Mouse (Mus musculus) liver, adult 2 months (tissue): ENCODE results near the gene Mttp. TPM values are rescaled to one million over a fixed set of nuclear protein-coding genes. Genes with fewer than 3 reads are reported as not detected.

Source experiments
- DNase-seq: peaks from one replicate; pipeline ENCODE4 v3.0.0-alpha.2; 2011; ENCODE audit warnings: low read depth, low spot score; ENCODE audit errors: extremely low read depth
- H3K27ac ChIP-seq: fragments of 200-500 bp; replicated peaks from 2 replicates; pipeline ENCODE4 v1.5.1; 2012; ENCODE audit warnings: low read depth, mild to moderate bottlenecking, control low read depth, inconsistent platforms, low read length; ENCODE audit not compliant: insufficient read depth
- H3K27me3 ChIP-seq: fragments of 200-500 bp; 2 replicates; pipeline ENCODE4 v1.6.1; 2012; ENCODE audit warnings: mild to moderate bottlenecking, moderate library complexity, low read length, inconsistent platforms; ENCODE audit not compliant: control insufficient read depth, insufficient read depth
- H3K36me3 ChIP-seq: fragments of 200-500 bp; 2 replicates; pipeline ENCODE4 v1.6.1; 2012; ENCODE audit warnings: low read length, inconsistent platforms; ENCODE audit not compliant: control insufficient read depth, insufficient read depth
- H3K4me1 ChIP-seq: fragments of 200-500 bp; 2 replicates; pipeline ENCODE4 v1.6.1; 2011; ENCODE audit warnings: low read length; ENCODE audit not compliant: control insufficient read depth, insufficient read depth
- H3K4me3 ChIP-seq: fragments of 200-500 bp; 2 replicates; pipeline ENCODE4 v1.5.1; 2011; ENCODE audit warnings: low read depth, mild to moderate bottlenecking, control low read depth, low read length, moderate library complexity; ENCODE audit not compliant: insufficient read depth
- H3K79me2 ChIP-seq: fragments of 200-500 bp; 2 replicates; pipeline ENCODE4 v1.6.1; 2012; ENCODE audit warnings: inconsistent platforms, mild to moderate bottlenecking, low read length, moderate library complexity; ENCODE audit not compliant: control insufficient read depth, insufficient read depth
- H3K9ac ChIP-seq: fragments of 200-500 bp; 2 replicates; pipeline ENCODE4 v1.6.1; 2012; ENCODE audit warnings: low read depth, mild to moderate bottlenecking, control low read depth, inconsistent platforms, low read length
- CTCF ChIP-seq: fragments of 200-500 bp; IDR thresholded peaks from 2 replicates; pipeline ENCODE4 v1.5.1; 2011; ENCODE audit warnings: low read depth, low read length, control low read depth
- POLR2A ChIP-seq: fragments of 200-500 bp; IDR thresholded peaks from 2 replicates; pipeline ENCODE4 v1.6.1; 2011; ENCODE audit warnings: low read length, control low read depth; ENCODE audit not compliant: insufficient read depth; ENCODE audit errors: extremely low read depth
- WGBS: fragments of 180-500 bp; shearing (Covaris S2); methylation state at CpG from one replicate; pipeline ENCODE4 v1.1.7; 2018; 5-methylcytosine and 5-hydroxymethylcytosine counted together
- polyA plus RNA-seq: library from polyadenylated mRNA; depleted of rRNA; stranded (reverse); fragments of >200 nt; gene quantifications from 2 replicates; pipeline ENCODE4 v1.2.3, GENCODE M21; 2012
- total RNA-seq: library from RNA; depleted of rRNA; stranded (reverse); fragments of >200 nt; gene quantifications from 2 replicates; pipeline ENCODE4 v1.2.3, GENCODE M21; 2014

Gene Mttp
- total and polyA plus RNA-seq, 2 experiments, result 51.7 to 204 TPM

- Histone ChIP-seq H3K27ac (no peak overlapping the region), H3K79me2 (no peaks in the 10 kb centered on the region), H3K4me3 (no peak overlapping the region), H3K27me3 (no peaks in the 10 kb centered on the region), H3K9ac (no peak overlapping the region), H3K4me1 (no peaks in the 10 kb centered on the region), H3K36me3 (no peaks in the 10 kb centered on the region)
- WGBS, result 39% methylated on average over 4 of the region's 4 CpGs
- TF ChIP-seq CTCF (no peak), POLR2A (no peak)
- no peak for DNase-seq
These were observed 90.8 kb downstream of the Mttp start for GRCm38 (mm10) chr3:138053969-138054368.

DNA sequence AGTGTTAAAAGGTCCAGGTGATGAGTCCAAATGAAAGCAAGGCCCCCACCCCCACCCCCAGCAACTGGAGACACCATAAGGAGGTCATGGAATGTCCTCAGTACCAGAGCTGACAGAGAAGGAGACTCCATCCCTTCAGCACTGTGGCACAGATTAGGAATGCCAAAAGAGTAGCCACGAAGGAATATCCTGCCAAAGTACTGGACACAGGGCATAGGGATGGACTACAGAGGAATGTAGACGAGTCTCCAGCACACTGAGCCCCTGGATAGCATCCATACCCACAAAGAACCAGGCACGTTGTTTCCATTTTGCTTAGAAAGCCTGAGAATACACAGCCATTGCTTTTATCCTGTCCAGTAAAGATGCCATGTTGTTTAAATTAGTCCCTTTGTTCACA lies 93.3 kb downstream of the Mttp start:
- no peak overlapping the region for H3K9ac ChIP-seq
- no peak for DNase-seq
- H3K4me3 ChIP-seq, result no peak overlapping the region
- H3K36me3 ChIP-seq, result no peaks in the 10 kb centered on the region
- H3K4me1 ChIP-seq, result no peaks in the 10 kb centered on the region
- TF ChIP-seq POLR2A (no peak), CTCF (no peak)
- no peak overlapping the region for H3K27ac ChIP-seq
- WGBS, result 80% methylated on average over 3 of the region's 3 CpGs
- no peaks in the 10 kb centered on the region for H3K27me3 ChIP-seq
- no peaks in the 10 kb centered on the region for H3K79me2 ChIP-seq

DNA sequence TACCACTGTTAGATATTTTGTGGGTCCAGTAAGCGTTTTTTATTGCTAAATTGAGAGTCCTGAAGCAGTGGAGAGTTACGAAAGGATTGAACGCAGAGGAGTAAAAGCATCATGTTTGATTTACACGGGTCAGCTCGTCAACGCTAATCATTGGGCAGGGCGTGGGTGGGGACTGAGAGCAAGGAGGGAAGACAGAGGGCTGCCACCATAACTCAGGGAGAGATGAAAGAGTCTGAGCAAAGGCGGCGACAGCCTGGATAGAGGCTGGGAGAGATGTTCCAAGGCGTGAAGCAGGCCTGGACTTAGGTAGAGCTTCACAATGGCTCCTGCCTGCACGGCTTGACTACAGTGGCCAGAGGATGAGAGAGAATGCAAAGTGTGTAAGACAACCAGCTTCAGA lies 94.0 kb downstream of the Mttp start:
- DNase-seq, result no peak
- Histone ChIP-seq H3K79me2 (no peaks in the 10 kb centered on the region), H3K9ac (no peak overlapping the region), H3K4me1 (no peaks in the 10 kb centered on the region), H3K36me3 (no peaks in the 10 kb centered on the region), H3K4me3 (no peak overlapping the region), H3K27ac (no peak overlapping the region), H3K27me3 (no peaks in the 10 kb centered on the region)
- WGBS, result 81% methylated on average over 11 of the region's 11 CpGs
- TF ChIP-seq POLR2A, result no peak

DNA sequence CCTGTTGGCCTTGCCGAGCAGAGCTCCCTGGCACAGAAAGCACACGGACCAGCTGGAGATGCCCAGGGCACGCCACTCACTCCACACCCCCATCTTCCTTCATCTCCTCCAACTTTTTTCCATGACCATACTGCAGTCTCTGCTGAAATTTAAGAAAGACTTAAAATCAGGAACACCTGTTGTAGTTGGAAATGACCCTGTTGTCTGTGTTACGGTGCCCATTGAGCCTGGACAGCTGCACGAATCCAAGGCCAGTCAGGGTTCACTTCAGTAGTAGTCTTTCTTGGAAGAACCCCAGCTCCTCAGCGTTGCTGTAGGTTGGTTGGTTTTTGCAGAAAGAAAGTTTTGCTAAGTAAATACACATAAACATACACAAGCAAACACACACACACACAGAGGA lies 95.2 kb downstream of the Mttp start:
- H3K27me3 ChIP-seq, result no peaks in the 10 kb centered on the region
- DNase-seq, result no peak
- no peak overlapping the region for H3K4me3 ChIP-seq
- no peaks in the 10 kb centered on the region for H3K4me1 ChIP-seq
- H3K27ac ChIP-seq, result no peak overlapping the region
- no peak for TF ChIP-seq POLR2A
- no peak for TF ChIP-seq CTCF
- no peaks in the 10 kb centered on the region for H3K79me2 ChIP-seq
- H3K9ac ChIP-seq, result no peak overlapping the region
- WGBS, result 86% methylated on average over 6 of the region's 6 CpGs
- no peaks in the 10 kb centered on the region for H3K36me3 ChIP-seq

GRCm38 (mm10) chr3:138043316-138043715 lies 101.5 kb downstream of the Mttp start:
- no peak for DNase-seq
- Histone ChIP-seq H3K79me2 (no peaks in the 10 kb centered on the region), H3K4me1 (no peaks in the 10 kb centered on the region), H3K36me3 (no peaks in the 10 kb centered on the region), H3K27me3 (no peaks in the 10 kb centered on the region), H3K27ac (no peak overlapping the region), H3K4me3 (no peak overlapping the region), H3K9ac (no peak overlapping the region)
- TF ChIP-seq CTCF (no peak), POLR2A (no peak)
- WGBS, result 84% methylated on average over 7 of the region's 7 CpGs

DNA sequence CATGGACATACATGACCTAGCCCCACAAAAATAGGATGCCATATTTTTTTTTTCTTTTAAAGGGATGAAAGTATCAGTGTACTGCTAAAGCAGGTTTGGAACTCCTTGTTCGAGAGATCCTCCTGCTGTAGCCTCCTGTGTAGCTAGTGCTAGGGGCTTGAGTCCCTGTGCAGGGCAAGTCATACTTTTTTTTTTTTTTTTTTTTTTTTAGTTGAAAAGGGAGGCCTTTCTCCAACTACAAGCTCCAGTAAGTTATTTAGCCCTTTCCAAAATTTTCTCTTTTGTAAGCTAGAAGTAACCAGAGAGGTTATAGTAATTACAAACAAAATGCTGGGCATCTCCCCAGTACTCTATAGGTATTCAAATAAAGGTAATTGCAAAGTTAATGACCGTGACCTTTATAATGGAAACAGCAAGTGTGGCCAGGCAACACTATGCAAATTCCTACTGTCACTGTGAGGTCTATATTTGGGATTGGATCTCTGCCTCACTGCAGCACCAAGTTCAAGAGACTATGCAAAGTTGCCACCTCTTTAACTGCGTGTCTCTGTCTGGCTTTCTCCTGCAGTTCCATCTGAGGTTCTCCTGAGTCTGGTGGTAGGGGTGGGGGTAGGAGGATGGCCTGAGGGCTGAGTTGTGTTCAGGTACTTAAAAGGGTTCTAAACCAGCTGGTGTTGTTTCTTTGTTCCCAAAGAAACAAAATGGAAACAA lies 103.0 kb downstream of the Mttp start:
- 81% methylated on average over 3 of the region's 3 CpGs for WGBS
- H3K27ac ChIP-seq, result no peak overlapping the region
- H3K9ac ChIP-seq, result no peak overlapping the region

More for the DNA sequence above, 103.0 kb downstream of the Mttp start:
- no peak for DNase-seq
- H3K4me1 ChIP-seq, result no peaks in the 10 kb centered on the region
- H3K36me3 ChIP-seq, result no peaks in the 10 kb centered on the region
- H3K4me3 ChIP-seq, result no peak overlapping the region
- no peaks in the 10 kb centered on the region for H3K27me3 ChIP-seq
- no peaks in the 10 kb centered on the region for H3K79me2 ChIP-seq
- no peak for TF ChIP-seq POLR2A
- TF ChIP-seq CTCF, result no peak
